Mouse (Mus musculus): ENCODE measurements around the gene Sgca.
"Not testable (repeated sequence)": the region's sequence is repeated elsewhere in the genome, so short reads cannot be mapped to it uniquely, and the experiment has no call there.

The Sgca gene

GRCm38 (mm10) chr11:94987341-94987740 lies 11.2 kb upstream of the Sgca start:
- DNase-seq (ENCODE audit: low spot score in 2 of 2) = no peak

- no peak for DNase-seq (ENCODE audit: low spot score in 2 of 2)
Measured at GRCm38 (mm10) chr11:94986435-94986834, 10.3 kb upstream of the Sgca start.

DNA sequence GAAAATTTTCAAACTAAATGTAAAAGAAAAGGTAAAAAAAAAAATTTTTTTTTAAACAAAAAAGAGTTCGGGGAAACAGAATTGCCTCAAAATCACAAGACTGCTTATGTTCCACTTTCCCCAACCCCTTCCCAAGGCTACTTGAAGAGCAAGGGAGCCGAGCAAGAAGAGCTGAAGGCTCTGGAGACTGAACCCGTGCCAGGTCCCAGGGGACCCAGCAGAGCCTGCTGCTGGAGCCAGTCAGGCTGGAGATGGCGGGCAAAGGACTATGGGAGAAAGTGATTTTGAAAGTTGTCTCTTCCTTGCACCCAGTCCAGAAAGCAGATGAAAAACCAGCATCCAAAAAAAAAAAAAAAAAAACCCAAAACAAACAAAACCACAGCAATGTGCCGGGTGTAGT lies 9.7 kb upstream of the Sgca start:
- DNase-seq (ENCODE audit: low spot score in 2 of 2) = no peak

DNA sequence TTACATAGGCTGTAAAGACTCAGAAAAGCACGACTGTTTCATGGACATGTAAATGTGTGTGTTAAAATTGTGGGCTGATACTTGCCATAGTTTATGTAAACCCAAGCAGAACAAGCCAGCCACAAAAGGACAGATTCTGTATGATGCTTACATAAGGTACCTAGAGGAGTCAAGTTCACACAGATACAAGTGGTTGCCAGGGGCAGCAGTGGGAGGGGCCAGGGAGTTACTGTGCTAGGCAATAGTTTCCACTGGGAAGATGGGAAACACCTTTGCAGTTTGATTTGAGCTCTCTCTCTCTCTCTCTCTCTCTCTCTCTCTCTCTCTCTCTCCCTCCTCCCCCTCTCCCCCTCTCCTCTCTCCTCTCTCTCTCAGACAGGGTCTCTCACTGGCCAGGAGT lies 9.0 kb upstream of the Sgca start:
- no peak for DNase-seq (ENCODE audit: low spot score in 2 of 2)

DNA sequence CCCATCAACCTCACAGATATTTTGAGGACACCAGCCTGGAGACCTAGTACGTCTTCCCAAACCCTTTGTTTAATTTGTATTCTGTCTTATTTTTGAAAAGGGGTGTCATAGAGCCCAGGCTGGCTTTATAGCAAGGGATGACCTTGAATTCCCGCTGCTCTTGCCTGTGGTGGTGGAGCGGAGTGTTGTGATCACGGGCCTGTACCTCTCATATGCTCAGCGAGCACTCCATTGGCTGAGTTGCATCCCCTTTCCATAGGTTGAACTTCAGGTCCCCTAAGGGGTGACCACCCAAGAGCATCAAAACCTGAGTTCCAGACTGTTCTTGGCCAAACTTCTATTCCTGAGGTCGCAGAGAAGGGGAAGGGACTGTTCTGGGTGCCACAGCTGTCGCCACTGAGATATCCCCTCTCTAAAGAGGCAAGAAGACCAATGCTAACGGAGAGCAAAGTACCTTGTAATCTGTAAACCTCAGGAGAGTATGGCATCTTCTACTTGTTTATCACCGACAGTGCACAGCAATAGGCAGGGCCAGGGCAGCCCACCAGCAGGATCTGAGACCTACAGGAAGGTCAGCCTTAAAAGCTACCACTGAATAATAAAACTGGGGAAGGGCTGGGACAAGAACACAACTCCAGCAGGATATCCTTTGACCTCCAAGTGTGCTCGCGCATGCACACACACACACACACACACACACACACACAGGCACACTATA lies 3.5 kb upstream of the Sgca start:
- no peak for DNase-seq (ENCODE audit: low spot score in 2 of 2)

DNA sequence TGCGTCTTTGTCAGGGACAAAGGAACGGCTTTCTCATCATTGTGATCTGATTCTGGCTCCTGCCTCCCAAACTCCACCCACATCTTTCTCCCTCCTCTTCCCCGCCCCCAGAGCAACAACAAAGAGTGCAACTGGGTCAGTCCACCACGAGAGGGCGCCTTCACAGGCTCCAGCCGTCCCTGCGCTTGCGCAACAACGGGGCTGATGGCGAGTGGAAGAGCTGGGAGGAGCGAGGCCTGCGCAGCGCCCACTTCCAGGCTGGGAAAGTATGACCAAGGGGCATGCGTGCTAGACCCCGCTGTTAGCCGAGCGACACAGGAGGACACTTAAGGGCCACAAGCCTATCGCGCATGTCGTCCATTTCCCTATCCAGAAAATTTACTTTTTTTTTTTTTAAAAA lies 2.8 kb upstream of the Sgca start:
- peak; percentile 97 to 98 for DNase-seq (ENCODE audit: low spot score in 2 of 2)

- DNase-seq (ENCODE audit: low spot score in 2 of 2) = no peak
Measured at GRCm38 (mm10) chr11:94978178-94978915, 2.2 kb upstream of the Sgca start.

DNA sequence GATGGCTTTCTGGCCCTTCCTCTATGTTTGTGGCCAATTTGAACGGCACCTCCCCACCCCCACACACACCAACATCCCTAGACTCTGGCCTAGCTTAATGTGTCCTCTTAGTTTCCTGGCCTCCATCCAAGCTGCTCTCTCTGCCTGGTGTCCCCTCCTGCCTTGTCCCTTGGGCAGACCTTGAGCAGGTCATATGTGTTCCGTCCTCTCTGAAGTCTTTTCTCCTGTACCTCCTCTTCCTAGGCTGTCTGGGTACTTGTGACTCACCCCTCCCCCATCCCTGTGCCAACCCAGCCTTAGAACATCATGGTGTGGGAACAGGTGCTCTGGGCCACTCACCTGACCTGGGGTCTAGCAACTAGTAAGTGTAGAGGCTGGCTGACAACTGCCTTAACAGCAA lies 1.2 kb downstream of the Sgca start:
- no peak for DNase-seq (ENCODE audit: low spot score in 2 of 2)

DNA sequence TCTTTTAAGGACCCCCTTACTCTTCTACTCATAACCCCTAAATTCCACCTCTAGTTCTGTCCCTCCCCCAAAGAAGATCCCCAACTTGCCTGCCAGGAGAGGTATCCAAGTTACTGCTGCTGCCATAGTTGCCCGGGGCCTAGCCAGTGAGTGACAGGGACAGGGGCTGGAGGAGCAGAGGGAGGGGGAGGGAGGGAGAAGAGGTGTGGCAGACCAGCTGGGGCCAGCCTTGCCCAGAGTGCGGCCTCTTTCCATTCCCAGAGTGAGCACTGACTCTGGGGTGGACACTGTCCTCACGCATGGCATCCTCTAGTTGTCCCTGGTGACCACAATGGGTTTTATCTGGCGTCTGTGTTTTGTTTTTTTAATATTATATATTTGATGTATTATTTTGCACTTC lies 2.8 kb downstream of the Sgca start:
- DNase-seq (ENCODE audit: low spot score in 2 of 2) = no peak

DNA sequence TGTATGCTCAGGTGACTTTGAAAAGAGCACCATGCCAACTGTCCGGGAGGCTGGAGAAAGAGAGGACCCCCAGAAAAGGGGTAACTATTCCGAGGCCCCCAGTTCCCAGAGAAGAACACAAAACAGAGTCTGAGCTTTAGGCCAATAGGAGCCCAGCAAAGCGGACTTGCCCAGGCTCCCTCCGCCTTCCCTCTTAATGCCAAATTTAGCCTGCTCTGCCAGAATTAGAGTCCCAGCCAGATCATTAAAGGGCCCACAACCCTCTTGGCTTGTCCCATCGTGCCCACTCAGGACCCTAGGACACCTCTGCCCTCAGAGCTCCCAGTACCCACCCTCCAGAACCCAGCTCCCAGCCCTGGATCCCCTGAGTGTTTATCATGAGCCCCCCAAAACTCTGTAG lies 3.2 kb downstream of the Sgca start:
- DNase-seq (ENCODE audit: low spot score in 2 of 2) = no peak

GRCm38 (mm10) chr11:94971895-94972615 lies 4.1 kb downstream of the Sgca start:
- DNase-seq (ENCODE audit: low spot score in 2 of 2) = no peak

- peak in 1 of 2 experiments; percentile 65 for DNase-seq (ENCODE audit: low spot score in 2 of 2)
Measured at GRCm38 (mm10) chr11:94970210-94970943, 5.8 kb downstream of the Sgca start.

GRCm38 (mm10) chr11:94969709-94970108 lies 6.4 kb downstream of the Sgca start:
- DNase-seq (ENCODE audit: low spot score in 2 of 2) = not testable (repeated sequence)

GRCm38 (mm10) chr11:94968187-94968586 lies 7.9 kb downstream of the Sgca start:
- no peak for DNase-seq (ENCODE audit: low spot score in 2 of 2)

- DNase-seq (ENCODE audit: low spot score in 2 of 2) = no peak
Measured at GRCm38 (mm10) chr11:94967419-94967818, 8.7 kb downstream of the Sgca start, which contains the start of gene Hils1. Gene Hils1, plus strand, starts transcription at chr11:94967593.

GRCm38 (mm10) chr11:94962534-94963101 lies 13.5 kb downstream of the Sgca start:
- no peak for DNase-seq (ENCODE audit: low spot score in 2 of 2)

DNA sequence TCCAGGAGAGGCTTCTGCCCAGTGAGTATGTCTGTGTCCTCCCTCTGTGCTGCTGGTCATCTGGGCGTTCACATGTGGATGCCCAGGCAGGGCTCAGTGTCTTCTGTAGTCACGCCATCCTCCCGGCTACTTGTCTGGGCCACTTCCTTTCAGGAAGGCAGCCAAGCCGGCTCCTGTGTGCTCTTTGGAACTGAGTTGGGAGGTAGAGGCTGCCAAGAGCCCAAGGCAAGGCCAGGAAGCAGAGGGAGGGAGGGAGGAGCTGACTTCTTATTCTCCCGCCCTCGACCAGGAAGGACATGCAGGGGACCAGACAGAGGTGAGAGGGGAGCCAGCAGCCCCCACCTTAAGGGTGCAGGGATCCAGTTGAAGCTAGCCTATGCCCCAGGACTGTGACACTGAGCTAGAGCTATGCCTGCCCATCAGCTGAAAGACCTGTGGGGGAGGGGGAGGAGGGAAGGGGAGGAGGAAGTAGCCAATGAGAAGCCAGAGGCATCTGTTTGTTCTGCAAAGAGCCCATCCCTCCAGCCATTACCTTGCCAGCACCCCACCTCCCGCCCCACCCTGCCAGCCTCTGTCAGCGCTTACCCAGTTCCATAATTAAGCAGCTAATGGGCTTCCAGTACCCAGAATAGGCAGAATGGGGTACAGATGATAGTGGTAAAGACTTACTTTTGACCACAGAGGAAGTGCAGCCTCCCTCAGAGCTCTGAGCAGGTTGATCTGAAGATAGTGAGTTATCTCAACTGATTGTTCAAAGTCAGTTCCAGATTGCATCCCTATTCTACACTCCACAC lies 17.9 kb downstream of the Sgca start:
- peak in 1 of 2 experiments; percentile 80 for DNase-seq (ENCODE audit: low spot score in 2 of 2)

GRCm38 (mm10) chr11:94957693-94958064 lies 18.4 kb downstream of the Sgca start:
- DNase-seq (ENCODE audit: low spot score in 2 of 2) = no peak

DNA sequence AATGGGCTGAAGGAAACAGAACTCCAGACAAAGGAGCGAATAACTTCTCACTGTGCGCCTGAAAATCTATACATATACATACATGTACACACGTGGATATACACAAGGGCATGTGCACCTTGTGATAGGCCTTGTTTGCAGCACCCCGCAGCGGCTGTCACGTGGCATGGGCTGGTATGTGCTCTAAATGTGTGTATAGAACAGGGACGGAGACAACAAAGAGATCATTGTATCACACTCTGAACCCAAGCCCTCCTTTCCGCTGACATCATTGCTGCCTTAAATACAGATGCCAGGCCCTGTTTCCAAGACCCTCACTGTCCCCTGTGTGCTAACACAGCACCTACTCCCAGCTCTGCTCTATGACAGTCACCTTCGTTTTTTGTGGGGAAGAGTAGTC lies 21.0 kb downstream of the Sgca start:
- no peak for DNase-seq (ENCODE audit: low spot score in 2 of 2)

DNA sequence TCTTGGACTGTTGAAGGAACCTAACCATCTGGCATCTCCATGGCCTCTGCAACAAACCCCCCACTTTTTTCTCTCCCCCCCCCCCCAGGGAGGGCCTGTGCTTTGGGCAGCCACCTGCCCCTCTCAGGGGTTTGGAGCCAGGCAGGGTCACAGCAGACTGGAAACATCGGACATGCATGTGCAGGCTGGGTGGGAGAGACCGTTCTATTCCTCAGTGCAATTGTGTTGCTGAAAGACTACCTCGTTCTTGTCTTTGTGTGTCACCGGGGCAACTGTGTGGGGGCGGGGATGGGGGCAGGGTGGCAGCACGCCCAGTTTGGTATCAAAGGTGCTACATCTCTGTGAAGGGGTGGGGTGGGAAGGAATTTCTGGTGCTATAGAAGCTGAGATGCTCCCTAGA lies 24.0 kb downstream of the Sgca start:
- DNase-seq (ENCODE audit: low spot score in 2 of 2) = no peak

- DNase-seq (ENCODE audit: low spot score in 2 of 2) = no peak
Measured at GRCm38 (mm10) chr11:94945236-94945635, 30.9 kb downstream of the Sgca start.

All from urinary bladder, postnatal 36 days (tissue).